Mouse (Mus musculus) heart, postnatal 36 days (tissue): ENCODE data around the gene Scimp. TPM values are rescaled to one million over a fixed set of nuclear protein-coding genes. Genes with fewer than 3 reads are reported as not detected.
A peak's percentile ranks its signal among the peaks of the same experiment; 100 is the strongest.
"Not testable (repeated sequence)": the region's sequence is repeated elsewhere in the genome, so short reads cannot be mapped to it uniquely, and the experiment has no call there.

Experiments used
- DNase-seq, 2 experiments: peaks; one replicate each; pipeline ENCODE4 v3.0.0; 2021 to 2022
- intact Hi-C: fragments of 180-260 bp; cut with DNase I; formaldehyde crosslinking; loops from one replicate; pipeline ENCODE4 v1.15.1; 2025
- total RNA-seq, 2 experiments: library from RNA; stranded (reverse); gene quantifications; 2 replicates each; pipeline ENCODE4 v1.2.3; 2021

Scimp gene
- total RNA-seq, 2 experiments from 2014 or later, result 0.47 to 0.89 TPM

DNA sequence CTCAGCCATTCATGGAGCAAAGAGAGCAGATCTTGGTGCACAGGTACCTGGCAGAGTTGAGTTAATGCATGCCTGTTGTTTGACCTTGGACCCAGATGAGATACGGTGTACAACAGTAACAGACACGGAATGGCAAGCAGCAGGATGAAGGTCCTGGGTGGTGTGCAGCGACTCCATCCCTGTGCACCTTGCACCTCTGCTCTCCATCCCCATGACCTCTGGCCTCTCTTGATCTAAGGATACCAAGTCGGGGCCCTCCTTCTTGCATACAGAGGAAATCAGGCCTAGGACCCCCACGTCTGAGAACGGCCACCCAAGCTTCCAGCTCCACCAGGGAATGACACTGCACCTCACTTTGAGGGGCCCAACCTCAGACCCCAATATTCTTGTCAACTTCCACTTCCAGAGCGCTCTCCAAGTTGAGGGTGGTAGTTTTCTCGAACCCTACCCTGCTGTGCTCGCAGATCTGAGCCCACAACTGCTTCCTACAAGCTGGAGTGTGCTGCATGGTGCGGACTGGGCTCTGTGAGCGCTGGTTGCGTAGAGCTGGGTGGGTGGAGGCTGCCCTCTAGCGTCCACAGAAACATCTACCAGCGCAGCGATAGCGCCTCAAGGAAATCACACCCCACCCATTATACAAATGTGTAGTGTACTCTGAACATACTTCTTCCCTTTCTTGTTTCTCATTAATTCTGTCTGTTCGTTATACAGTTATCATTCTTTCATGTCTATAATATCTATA is 35.4 kb downstream of the Scimp start:
- intact Hi-C loops, result loop anchor here (1.0 kb wide), 1 partner anchor 38 kb away; no protein-coding TSS in a partner anchor
- peak; percentile 68 to 72 for DNase-seq

DNA sequence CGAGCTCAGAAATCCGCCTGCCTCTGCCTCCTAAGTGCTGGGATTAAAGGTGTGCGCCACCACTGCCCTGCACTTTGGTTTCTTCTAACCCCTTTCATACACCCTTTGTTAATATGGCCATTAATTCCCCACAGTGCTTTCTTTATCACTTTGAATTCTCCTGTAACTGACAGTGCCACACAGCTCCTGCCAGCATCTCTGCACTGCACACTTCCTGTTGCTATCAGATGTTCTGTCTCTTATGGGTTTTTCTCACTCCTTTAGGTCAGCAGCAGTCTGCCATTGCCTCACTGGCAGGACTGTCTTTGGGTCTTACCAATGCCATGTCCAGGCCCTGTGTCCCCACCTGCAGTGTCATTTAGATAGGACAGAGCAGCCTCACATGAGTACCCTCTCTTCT is 41.6 kb downstream of the Scimp start:
- no peak for DNase-seq
- intact Hi-C loops, result no loop called here

DNA sequence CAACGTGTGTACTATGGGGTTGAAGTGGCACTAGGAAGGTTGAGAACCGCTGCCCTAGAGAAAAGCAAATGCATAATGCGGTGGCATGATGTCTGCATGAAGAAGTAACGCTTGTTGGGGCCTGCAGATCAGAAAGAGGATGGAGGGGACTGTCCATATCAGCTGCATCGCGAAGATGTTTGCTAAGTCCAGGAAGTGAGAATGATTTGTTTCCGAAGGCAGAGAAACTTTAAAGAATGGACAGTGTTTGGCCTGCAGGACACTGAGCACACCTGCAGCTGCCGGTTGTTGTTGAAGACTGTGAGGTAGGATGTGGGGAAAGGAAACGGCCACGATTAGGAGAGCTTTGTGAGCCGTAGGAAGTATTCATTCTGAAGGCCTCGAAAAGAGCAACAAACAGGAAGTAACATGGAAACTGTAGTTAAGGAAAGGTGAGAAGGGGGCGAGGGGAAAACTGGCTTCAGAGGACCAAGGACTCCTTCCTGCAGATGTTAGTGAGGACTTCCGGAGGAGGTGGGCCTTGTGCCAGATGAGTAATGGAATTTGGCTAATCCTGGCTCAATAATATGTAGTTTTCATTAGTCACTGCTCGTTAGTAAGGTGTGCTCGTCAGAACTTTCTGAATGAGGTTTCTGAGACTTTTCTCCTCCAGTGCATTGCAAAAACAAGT is 46.5 kb downstream of the Scimp start:
- intact Hi-C loops, result no loop called here
- peak; percentile 25 to 57 for DNase-seq

DNA sequence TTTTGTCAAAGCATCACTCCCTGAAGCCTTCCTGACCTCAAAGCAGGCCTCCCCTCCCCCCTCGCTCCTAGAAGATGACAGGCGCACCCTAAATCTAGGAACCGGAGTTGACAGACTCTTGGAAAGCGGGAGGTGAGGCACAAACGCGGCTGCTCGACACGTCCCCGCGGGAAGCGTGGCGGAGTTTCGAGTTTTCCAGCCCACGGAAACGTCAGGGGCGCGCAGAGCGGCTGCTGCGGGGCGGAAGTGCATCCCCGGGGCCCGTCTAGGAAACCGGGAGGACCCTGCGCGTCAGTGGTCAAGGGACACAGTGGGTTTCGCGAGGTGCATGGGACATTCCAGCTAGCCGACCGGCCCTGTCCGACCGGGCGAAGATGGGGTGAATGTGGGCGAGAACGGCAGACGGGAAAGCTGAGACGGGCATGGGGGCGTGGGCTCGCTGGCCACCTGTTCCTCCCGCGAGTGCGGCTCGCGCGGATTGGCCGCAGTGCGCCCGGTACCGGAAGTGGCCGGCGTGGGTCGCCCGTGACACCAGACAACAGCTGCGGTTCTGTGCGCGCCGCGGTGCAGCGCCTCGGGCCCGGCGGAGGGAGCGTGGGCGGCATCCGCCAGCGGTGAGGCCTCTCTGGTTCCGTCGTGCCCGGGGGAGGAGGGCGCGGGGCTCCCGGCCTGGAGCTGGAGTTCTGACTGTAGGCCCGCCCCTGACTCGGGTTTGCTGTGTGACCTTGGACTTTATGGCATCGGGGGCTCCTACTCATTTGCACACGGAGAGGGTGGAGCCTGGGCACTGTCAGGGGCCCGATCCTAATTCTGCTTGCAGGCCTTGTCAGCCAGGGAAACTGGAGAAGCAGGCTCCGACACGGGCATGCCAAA is 48.2 kb downstream of the Scimp start, which contains the start of gene Zfp3:
Zfp3 (plus strand) TSS at position 274 of the 873 bp plus-strand sequence.
- peak; percentile 73 to 83 for DNase-seq
- intact Hi-C loops, result no loop called here

DNA sequence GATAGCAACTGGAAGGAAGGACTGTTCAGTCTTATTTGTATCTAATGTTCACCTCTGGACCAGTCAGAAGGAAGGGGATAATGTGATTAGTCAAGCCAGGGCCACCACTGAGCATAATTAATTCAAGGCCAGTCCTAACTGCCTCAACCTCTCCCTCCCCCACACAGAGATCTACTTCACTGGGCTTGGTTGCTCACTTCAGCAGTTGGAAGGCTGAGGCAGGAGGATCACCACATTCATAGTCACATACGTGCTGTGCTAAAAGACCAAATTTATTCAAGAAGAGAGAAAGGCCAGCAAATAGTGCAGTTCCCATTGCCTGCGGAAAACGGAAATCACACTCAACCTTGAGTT is 48.8 kb downstream of the Scimp start:
- intact Hi-C loops, result no loop called here

DNA sequence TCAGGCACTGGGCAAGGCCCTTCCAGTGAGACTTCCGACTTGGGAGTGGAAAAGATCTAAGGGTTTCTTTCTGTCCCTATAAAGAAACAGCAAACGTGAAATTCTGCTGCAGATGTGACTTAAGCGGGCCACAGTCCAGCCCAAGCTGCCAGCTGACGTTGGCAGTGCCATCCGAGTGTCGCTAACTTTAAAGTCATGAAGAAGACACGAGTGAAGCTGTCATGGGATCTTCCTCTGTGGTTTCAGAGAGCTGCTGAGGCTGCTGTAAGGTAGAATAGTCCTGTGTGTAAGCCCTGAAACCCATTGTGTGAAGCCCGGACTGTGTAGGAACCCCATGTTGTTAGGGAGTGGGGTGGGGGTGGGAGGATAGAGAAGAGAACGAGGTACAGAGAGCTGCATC is 49.7 kb downstream of the Scimp start:
- DNase-seq, result no peak
- intact Hi-C loops, result no loop called here

More for the DNA sequence above, 48.8 kb downstream of the Scimp start:
- DNase-seq, result no peak

DNA sequence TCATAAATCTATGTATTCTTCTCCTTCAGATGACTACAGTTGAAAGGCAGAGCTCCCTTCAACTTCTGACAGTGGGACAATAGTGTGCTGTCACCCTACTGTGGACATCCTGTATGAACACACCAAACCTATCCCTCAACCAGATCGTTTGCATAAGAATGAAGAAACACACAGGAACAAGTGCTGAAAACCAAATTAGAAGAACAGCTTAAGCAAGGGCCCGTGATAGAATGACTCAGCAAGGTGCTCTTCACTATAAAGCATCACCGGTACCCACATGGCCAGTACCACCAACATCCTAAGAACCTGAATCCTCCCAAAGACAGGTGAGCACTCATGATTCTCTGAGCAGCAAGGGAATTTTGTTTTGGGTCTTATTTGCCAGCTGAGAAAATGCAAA is 51.9 kb downstream of the Scimp start:
- intact Hi-C loops, DNase-seq: not testable (repeated sequence)

DNA sequence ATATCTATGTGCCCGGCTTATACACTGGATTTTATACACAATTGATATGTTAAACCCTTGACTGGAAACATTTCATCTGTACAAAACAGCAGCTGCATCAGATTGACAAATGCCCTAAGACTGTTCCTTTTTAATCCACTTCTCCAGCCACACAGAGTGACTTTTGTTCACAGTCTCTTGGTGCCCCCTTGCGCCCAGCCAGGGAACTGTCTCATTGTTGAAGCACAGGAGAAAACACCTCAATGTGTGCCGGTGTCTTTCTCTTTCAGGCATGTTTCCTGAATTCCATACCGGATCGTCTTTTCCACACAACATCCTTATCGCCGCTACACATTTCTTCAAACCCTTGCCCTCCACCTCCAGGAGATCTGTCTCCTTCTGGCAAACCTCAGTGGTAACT is 56.7 kb downstream of the Scimp start:
- DNase-seq, result peak; percentile 81 to 90
- intact Hi-C loops, result loop anchor here (1.0 to 5.0 kb wide), 4 partner anchors 68 to 323 kb away; partner anchors contain the start of genes Arrb2, Camta2 and Vmo1

DNA sequence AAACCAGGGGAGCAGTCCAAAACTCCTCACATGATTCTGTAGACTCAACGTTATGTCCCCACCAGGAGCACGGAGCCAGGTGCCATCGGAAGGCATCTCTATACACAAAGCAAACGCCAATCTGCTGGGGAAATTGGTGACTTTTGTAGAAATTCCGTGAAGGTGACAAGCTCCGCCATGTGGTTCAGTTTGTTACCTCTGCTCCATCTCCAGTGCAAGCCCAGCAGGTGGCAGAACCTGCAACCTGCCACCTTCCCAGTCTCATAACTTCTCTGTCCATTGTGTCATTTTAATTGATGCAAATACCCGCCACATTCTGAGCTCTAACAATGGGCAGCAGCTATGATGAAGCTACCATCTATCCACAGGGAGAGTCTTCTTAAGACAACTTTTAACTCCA is 57.4 kb downstream of the Scimp start:
- DNase-seq, result no peak
- intact Hi-C loops, result loop anchor here (1.0 to 5.0 kb wide), 3 partner anchors 68 to 323 kb away; partner anchors contain the start of genes Arrb2 and Camta2

DNA sequence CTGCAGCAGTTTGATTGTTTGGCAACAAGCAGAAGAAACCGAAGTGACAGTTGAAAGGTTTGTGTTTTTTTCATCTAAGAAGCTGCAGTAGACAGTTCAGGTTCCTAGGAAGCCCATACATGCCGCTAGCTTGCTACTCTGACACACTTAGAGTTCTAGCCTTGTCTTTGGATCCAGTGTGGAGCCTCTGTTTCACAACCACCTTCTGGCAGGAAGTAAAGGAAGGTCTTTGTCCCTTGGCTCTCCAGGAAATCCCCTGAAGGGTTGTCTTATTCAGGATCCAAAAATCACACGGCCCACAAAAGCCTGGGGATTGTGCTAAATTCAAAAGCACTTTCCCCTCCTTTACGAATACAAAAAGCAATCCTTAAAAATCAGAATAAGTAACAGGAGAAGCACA is 57.9 kb downstream of the Scimp start:
- intact Hi-C loops, result no loop called here
- DNase-seq, result no peak

DNA sequence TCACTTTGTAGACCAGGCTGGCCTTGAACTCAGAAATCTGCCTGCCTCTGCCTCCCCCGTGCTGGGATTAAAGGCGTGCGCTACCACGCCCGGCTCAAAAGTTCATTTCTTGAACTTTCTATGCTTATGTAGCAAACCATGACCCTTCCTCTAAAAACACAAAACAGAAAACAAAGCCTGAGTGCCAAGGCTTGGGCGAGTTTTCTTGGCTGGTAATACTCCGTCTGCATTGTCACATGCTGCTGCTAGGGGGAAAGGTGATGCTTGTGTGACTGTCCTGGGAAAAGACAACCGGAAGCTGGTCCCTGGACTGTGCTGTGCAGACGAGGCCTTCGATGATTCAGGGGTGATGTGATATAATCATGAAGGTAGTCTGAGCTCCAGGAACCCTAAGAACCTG is 59.2 kb downstream of the Scimp start:
- no peak for DNase-seq
- intact Hi-C loops, result no loop called here

DNA sequence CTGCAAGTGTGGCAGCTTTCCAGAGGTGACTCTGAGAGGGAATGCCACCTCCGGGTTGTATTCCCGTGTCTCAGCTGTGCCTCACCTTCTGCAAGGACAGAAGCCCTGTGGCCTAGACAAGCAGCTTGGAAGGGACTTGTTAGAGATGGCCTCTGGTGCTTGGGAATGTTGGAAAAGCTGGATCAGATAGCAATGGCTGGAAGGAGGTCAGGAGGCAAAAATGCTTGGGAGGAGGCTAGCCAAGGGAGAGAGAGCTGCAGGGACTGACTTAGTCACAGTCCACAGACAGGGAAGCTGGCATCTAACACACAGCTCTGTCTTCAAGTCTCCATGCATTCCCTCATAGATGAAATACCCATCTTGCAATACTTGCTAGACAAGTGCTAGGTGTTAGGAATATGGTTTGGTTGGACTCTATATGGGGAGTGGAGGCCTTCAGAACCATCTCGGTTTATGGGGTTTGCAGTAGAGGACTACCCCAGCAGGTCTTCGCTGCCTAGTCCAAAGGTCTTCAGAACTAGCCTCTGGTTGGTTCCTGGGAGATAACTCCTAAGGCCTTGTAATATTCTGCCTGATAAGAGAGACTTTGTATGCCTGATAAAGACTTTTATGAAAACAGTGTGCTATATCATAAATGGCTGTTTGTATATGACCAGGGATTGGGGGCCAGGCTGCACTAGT is 59.9 kb downstream of the Scimp start:
- intact Hi-C loops, result no loop called here

DNA sequence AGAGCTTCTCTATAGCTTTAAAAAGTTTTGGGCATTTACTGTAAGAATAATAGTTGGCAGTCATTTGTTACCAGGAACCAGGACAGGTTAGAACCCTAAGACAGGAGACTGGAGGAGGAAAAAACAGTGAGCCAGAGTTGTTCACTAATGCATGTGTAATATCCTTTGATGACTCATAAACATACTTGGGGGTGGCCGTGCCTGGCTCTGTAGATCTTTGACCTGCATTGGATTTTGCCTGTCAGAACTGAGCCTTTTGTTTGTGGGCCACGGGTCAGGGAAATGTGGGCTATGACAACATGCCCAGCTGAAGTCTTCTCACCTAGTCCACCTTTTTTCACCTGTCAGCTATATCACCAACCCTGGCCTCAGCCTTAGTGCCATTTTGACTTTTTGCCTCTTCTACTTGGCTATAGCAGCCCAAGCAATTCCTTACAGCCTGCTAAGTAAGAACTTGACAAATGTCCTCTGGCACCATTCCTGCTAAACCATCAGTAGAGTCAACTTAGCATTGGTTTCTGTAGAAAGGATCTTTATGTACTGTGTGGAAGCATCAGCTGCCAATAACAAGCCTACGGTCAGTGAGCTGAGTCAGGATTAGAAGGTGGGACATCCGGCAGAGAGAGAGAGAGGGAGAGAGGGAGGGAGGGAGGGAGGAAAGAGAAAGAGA is 64.4 kb downstream of the Scimp start:
- DNase-seq, result no peak
- intact Hi-C loops, result no loop called here

More for the DNA sequence above, 59.9 kb downstream of the Scimp start:
- no peak for DNase-seq

DNA sequence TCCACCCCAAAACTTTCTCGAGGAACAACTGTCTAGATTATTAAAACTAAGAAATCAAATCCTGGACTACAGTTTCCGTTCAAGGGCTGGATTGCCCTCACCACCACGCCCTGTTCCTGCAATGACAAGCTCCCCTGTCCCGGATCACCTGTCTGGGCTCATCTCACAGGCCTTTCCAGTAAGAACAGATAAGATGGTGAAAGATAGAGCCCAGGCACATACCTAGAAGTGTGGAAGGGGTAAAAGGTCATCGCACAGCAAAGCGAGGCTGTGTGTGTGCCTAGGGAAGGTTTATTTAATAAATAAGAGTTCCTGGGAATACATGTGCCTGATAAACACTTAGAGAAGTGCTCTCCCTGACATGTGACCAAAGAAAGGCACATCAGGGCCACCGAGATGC is 66.8 kb downstream of the Scimp start:
- intact Hi-C loops, result no loop called here
- no peak for DNase-seq

DNA sequence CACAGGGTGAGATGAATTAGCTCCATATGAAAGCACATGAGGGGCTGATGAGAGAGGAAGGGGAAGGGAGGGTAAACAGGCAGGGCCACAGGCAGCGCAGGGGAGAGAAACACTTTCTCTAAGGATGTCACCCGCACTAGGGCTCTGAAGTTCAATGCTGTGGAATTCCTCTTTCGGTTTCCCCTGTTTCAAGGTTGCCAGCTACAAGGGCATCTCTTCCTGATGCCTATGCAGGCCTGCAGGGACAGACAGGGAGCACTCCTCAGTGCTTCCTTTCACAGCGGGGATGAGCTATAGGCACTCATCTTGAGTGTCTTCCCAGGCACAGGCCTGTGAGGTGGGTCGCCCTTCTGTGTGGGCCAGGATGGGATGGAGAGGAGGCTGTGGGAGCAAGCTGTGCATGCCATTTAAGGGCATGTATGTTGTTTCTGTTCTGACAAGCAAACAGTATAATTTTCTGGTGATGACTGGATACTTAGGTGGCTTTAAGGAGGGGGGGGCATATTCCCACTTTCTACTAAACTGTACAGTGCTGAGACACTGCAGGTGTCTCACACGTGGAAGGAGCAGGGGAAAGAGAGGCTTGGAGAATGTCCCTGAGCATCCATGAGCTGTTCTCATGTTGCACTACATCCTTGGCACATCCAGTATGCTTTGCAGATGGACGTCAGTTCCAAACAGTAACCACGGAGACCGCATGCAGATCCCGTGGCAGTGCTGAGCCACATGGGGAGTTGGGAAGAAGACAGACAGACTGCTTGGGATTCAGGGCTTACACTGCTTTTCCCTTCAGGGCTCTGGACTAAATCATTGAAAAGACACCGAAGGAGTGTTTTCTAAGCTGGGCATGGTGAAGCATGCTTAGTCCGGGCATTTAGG is 69.6 kb downstream of the Scimp start:
- intact Hi-C loops, result no loop called here
- no peak for DNase-seq

DNA sequence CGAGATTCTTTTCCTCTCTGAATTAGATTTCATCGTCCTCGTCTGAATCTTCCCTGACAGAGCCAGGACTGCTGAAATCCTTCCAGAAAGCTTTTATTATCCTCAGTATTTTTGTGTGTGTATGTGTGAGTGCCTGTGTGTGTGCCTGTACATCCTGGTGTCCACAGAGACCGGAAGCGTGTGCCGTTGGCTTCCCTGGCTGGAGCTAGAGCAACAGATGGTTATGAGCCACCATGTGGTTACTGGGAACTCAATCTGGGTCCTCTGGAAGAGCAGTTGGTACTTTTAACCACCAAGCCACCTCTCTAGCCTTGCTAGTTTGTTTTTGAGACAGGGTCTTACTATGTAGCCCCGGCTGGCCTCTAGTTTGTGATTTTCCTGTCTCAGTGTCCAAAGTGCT is 70.3 kb downstream of the Scimp start:
- intact Hi-C loops, result no loop called here
- DNase-seq, result no peak

DNA sequence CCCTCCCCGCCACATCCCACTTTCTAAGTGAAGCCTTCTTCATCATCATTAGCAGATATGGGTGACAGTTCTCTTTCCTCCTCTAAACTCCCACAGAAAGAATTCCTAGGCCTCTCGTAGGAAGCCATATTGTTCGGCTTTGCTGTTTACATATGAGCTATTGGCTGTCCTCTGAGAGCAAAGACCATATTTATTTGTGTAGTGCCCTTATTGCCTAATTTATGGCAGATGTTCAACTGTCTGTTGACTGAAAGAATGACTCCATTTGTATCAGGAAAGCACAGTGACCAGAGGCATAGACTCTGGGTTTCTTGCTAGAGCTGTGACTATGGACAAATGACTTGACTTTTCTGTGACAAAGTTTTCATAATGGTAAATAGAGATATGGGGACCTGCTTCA is 70.8 kb downstream of the Scimp start:
- DNase-seq, result no peak
- intact Hi-C loops, result no loop called here
